Mouse (Mus musculus): ENCODE data around the gene Rnf217. TPM values are rescaled to one million over a fixed set of nuclear protein-coding genes. Genes with fewer than 3 reads are reported as not detected.

Gene Rnf217
- polyA plus RNA-seq, 1 experiment from 2014 or later = 2.4 TPM

DNA sequence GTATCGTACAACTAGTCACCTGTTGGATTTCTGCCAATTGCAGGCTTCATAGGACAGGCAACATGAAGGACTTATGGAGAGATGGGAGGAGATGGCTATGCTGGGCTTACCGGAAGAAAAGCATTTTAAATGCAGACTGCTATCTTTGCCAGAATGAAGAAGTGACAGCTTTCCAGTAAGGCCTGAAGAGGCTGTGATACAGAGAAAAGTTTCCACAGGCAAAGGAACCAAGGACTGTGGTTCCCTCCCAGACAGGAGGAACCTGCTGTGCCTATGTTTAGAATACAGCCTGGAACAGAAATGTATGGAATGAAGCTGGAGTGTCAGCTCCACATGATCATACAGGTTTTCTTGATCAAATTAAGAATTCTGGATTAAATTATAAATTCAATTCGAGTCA lies 70.3 kb downstream of the Rnf217 start:
- DNase-seq (no peak), ATAC-seq (ENCODE audit: insufficient read depth) (no peak)
- no peak for TF ChIP-seq CTCF (IDR thresholded peaks at IDR 0.05; ENCODE audit: low read depth)
- Histone ChIP-seq H3K9me3 (ENCODE audit: low read depth, low read length) (no peaks in the 10 kb centered on the region), H3K27me3 (ENCODE audit: insufficient read depth, low read length) (no peaks in the 10 kb centered on the region), H3K4me2 (no peak overlapping the region), H3K4me3 (ENCODE audit: low read depth, low read length) (no peak overlapping the region), H3K4me1 (ENCODE audit: insufficient read depth) (0 out of 2 replicates have a peak, but pooled peaks cover 3% of the 10 kb centered on the region), H3K36me3 (ENCODE audit: insufficient read depth) (peaks cover 3% of the 10 kb centered on the region; the same call in 1 of the 2 replicates), H3K27ac (ENCODE audit: low read depth) (no peak overlapping the region), H3K9ac (no peak overlapping the region)
- 81% methylated on average over 3 of the region's 3 CpGs for WGBS

DNA sequence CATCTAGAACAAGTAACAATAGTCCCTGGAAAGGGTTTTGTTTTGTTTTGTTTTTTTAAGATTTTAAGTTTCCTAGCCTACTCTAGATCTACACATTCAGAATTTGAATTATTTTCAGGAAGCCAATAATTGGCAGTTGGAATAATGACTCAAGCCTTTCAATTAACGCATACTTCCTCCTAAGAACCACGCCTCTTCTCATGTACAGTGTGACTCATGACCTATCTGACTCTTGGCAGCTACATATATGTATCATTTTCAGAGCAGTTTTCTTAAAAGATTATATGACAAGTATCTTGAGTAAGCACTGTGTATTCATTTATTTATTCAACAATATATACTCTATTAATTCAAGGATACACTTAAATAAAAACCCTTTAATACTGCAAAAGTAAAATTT lies 70.7 kb downstream of the Rnf217 start:
- 0 out of 2 replicates have a peak, but pooled peaks cover 3% of the 10 kb centered on the region for H3K4me1 ChIP-seq (ENCODE audit: insufficient read depth)
- H3K27me3 ChIP-seq (ENCODE audit: insufficient read depth, low read length) = no peaks in the 10 kb centered on the region
- no peak overlapping the region for H3K9ac ChIP-seq
- no peak for ATAC-seq (ENCODE audit: insufficient read depth)
- no peak overlapping the region for H3K4me3 ChIP-seq (ENCODE audit: low read depth, low read length)
- WGBS = 83% methylated on average over 2 of the region's 2 CpGs
- DNase-seq = no peak
- no peaks in the 10 kb centered on the region for H3K9me3 ChIP-seq (ENCODE audit: low read depth, low read length)
- no peak overlapping the region for H3K4me2 ChIP-seq
- TF ChIP-seq CTCF (IDR thresholded peaks at IDR 0.05; ENCODE audit: low read depth) = no peak
- no peak overlapping the region for H3K27ac ChIP-seq (ENCODE audit: low read depth)
- peaks cover 6% of the 10 kb centered on the region; the same call in 1 of the 2 replicates for H3K36me3 ChIP-seq (ENCODE audit: insufficient read depth)

DNA sequence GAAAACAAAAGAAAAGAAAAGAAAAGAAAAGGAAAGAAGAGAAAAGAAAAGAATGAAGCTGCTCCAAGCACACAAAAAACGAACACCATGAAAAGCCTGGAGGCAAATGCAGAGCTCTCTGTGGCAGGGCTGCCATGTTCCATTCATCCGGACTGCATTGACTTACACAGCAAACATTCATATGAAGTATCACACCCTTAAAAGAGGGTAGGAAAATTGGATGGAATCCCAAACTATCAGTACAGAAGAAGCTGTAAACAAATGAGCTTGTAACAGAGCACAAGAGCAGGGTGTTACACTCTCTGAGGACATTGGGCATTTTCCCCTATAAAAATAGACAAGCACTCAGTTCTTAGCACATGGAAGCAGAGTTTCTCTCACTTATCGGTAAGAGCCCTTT lies 71.8 kb downstream of the Rnf217 start:
- Histone ChIP-seq H3K9ac (no peak overlapping the region), H3K4me3 (ENCODE audit: low read depth, low read length) (no peak overlapping the region), H3K4me2 (no peak overlapping the region), H3K27me3 (ENCODE audit: insufficient read depth, low read length) (no peaks in the 10 kb centered on the region), H3K27ac (ENCODE audit: low read depth) (no peak overlapping the region), H3K36me3 (ENCODE audit: insufficient read depth) (peaks cover 6% of the 10 kb centered on the region; the same call in 1 of the 2 replicates), H3K9me3 (ENCODE audit: low read depth, low read length) (no peaks in the 10 kb centered on the region), H3K4me1 (ENCODE audit: insufficient read depth) (0 out of 2 replicates have a peak, but pooled peaks cover 3% of the 10 kb centered on the region)
- no peak for TF ChIP-seq CTCF (IDR thresholded peaks at IDR 0.05; ENCODE audit: low read depth)
- 47% methylated on average over 3 of the region's 3 CpGs for WGBS
- peak; percentile 60; the same call in 1 of the 2 replicates for ATAC-seq (ENCODE audit: insufficient read depth)
- peak; percentile 57 for DNase-seq

DNA sequence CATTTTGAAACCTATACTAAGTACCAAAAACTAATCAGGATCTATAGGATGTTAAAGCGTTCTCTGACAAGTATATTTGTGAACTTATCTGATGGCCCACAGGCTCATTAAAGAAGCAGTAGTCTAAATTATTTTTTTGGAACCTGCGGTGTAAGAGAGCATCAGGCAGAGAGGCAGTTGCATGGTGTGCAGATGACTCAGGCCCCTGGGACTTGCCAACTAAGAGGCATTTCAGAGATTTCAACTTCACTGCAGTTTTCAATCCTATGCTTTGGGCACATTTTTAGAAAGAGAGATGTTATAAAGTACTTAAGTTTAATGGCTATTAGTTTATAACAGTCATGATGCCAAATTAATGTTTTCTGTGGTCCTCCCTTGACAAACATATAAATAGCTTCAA lies 73.9 kb downstream of the Rnf217 start:
- Histone ChIP-seq H3K9ac (no peak overlapping the region), H3K4me3 (ENCODE audit: low read depth, low read length) (no peak overlapping the region), H3K27me3 (ENCODE audit: insufficient read depth, low read length) (no peaks in the 10 kb centered on the region), H3K4me2 (no peak overlapping the region), H3K27ac (ENCODE audit: low read depth) (no peak overlapping the region), H3K36me3 (ENCODE audit: insufficient read depth) (peaks cover 10% of the 10 kb centered on the region; the same call in 1 of the 2 replicates), H3K4me1 (ENCODE audit: insufficient read depth) (0 out of 2 replicates have a peak, but pooled peaks cover 3% of the 10 kb centered on the region), H3K9me3 (ENCODE audit: low read depth, low read length) (no peaks in the 10 kb centered on the region)
- ATAC-seq (ENCODE audit: insufficient read depth) (no peak), DNase-seq (no peak)
- no peak for TF ChIP-seq CTCF (IDR thresholded peaks at IDR 0.05; ENCODE audit: low read depth)
- 85% methylated on average over 2 of the region's 2 CpGs for WGBS

DNA sequence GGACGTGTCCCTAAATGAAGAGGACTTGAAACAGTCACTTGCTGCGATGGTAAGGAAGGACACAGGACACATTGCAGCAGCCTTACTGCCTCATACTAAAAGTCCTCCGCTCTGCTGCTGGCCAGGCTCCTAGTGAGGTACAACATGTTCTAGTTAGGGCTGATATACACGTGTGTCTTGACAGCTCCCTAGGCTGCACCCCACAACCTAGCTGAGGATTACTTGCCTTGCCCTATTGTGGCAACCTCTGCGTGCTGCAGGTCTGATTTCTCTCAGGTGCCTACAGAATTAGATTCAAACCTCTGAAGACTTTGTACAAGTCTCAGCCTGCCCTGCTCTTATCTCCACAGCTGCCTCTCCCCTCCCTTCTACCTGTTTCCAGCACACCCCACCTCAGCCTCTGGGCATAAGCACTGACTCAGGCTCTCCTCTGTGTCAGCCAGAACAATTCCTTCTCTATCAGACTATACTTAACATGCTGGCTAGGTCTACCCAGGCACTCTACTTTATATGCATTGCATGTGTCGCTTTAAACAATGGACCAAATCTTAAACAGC lies 75.6 kb downstream of the Rnf217 start:
- H3K4me2 ChIP-seq = no peak overlapping the region
- H3K27me3 ChIP-seq (ENCODE audit: insufficient read depth, low read length) = no peaks in the 10 kb centered on the region
- WGBS = 84% methylated on average over 6 of the region's 6 CpGs
- no peak for ATAC-seq (ENCODE audit: insufficient read depth)
- no peak overlapping the region for H3K4me3 ChIP-seq (ENCODE audit: low read depth, low read length)
- no peak for TF ChIP-seq CTCF (IDR thresholded peaks at IDR 0.05; ENCODE audit: low read depth)
- H3K9ac ChIP-seq = no peak overlapping the region
- peaks cover 10% of the 10 kb centered on the region; the same call in 1 of the 2 replicates for H3K36me3 ChIP-seq (ENCODE audit: insufficient read depth)
- no peaks in the 10 kb centered on the region for H3K9me3 ChIP-seq (ENCODE audit: low read depth, low read length)
- DNase-seq = no peak
- H3K27ac ChIP-seq (ENCODE audit: low read depth) = no peak overlapping the region
- 0 out of 2 replicates have a peak, but pooled peaks cover 3% of the 10 kb centered on the region for H3K4me1 ChIP-seq (ENCODE audit: insufficient read depth)

DNA sequence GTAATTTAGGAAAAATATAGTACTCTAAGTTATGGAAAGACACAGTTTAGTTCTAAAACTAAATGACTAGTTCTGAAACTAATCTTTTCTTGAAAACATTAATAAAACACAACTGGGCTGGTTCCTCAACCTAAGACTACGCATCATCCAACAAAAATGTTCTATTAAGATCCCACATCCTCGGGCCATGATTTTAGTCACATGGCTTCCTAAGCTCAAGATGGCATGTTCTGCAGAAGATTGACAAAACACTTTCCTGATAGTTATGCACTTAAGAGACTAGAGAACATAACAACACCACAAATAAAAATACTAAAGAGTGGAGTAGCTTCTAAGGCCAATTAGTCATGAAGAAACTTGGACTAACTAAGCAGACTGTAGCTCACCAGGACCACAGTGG lies 76.2 kb downstream of the Rnf217 start:
- Histone ChIP-seq H3K4me2 (no peak overlapping the region), H3K9me3 (ENCODE audit: low read depth, low read length) (no peaks in the 10 kb centered on the region), H3K27me3 (ENCODE audit: insufficient read depth, low read length) (no peaks in the 10 kb centered on the region), H3K4me1 (ENCODE audit: insufficient read depth) (0 out of 2 replicates have a peak, but pooled peaks cover 3% of the 10 kb centered on the region), H3K9ac (no peak overlapping the region), H3K4me3 (ENCODE audit: low read depth, low read length) (no peak overlapping the region), H3K36me3 (ENCODE audit: insufficient read depth) (peaks cover 10% of the 10 kb centered on the region; the same call in 1 of the 2 replicates), H3K27ac (ENCODE audit: low read depth) (no peak overlapping the region)
- ATAC-seq (ENCODE audit: insufficient read depth) (no peak), DNase-seq (no peak)
- TF ChIP-seq CTCF (IDR thresholded peaks at IDR 0.05; ENCODE audit: low read depth) = no peak
- WGBS = 90% methylated on average over 2 of the region's 2 CpGs

DNA sequence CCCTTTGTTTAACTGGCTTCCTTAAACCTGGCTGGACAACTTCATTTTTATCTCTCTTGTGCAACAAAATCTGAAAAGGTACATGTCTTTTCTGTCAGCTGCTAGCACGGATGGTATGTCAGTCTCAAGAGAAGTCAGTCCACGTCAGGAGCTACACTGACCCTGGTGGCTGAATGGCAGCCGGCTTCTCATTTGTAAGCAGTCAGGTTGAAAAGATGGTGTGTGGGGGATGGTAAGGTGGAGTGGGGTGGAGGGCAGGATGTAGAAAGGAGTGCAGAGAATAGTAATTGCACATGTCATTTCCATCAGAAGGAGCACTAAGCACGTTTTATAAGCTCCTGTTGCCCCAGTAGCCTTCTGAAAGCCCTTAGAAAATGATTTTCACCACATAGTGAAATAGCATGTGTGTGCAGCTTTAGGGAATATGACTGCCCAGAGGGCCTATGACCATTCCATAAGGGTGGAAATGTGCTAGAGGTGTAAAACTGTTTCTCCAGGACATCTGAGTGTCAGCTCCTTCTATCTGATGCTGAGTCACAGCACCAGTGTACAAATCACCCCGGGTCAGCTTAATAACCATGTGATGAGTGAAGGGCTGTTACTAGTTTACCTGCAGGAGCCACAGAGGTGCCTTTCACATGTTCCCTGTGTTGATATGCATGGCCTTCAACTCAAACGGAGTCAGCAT lies 80.5 kb downstream of the Rnf217 start:
- TF ChIP-seq CTCF (IDR thresholded peaks at IDR 0.05; ENCODE audit: low read depth) = no peak
- ATAC-seq (ENCODE audit: insufficient read depth) (no peak), DNase-seq (no peak)
- Histone ChIP-seq H3K36me3 (ENCODE audit: insufficient read depth) (peaks cover 6% of the 10 kb centered on the region; the same call in 1 of the 2 replicates), H3K27me3 (ENCODE audit: insufficient read depth, low read length) (no peaks in the 10 kb centered on the region), H3K4me3 (ENCODE audit: low read depth, low read length) (no peak overlapping the region), H3K4me1 (ENCODE audit: insufficient read depth) (no peaks in the 10 kb centered on the region), H3K9me3 (ENCODE audit: low read depth, low read length) (no peaks in the 10 kb centered on the region), H3K4me2 (no peak overlapping the region), H3K9ac (no peak overlapping the region), H3K27ac (ENCODE audit: low read depth) (no peak overlapping the region)
- WGBS = 49% methylated on average over 6 of the region's 6 CpGs

Measured in lung, embryonic 14.5 days (tissue).